Mouse (Mus musculus) forebrain, embryonic 13.5 days (tissue): ENCODE measurements around the gene Plau. TPM values are rescaled to one million over a fixed set of nuclear protein-coding genes. Genes with fewer than 3 reads are reported as not detected.

ENCODE experiments used
- ATAC-seq: fragments of 200-750 bp; cut with Nextera tagmentation; 2 replicates; pipeline ENCODE4 v1.8.0; 2017
- H3K27ac ChIP-seq: fragments of 300-500 bp; sonication (generic); 2 replicates; pipeline ENCODE4 v1.5.1; 2015; ENCODE audit warnings: inconsistent platforms, mild to moderate bottlenecking, moderate library complexity
- H3K27me3 ChIP-seq: fragments of 300-500 bp; sonication (generic); 2 replicates; pipeline ENCODE4 v1.6.1; 2015; ENCODE audit warnings: mild to moderate bottlenecking, inconsistent platforms
- H3K36me3 ChIP-seq: fragments of 300-500 bp; sonication (generic); 2 replicates; pipeline ENCODE4 v1.6.1; 2015; ENCODE audit warnings: mild to moderate bottlenecking, inconsistent platforms; ENCODE audit not compliant: poor library complexity, severe bottlenecking
- H3K4me1 ChIP-seq: fragments of 300-500 bp; sonication (generic); 2 replicates; pipeline ENCODE4 v1.6.1; 2015; ENCODE audit warnings: inconsistent platforms
- H3K4me2 ChIP-seq: fragments of 300-500 bp; sonication (generic); 2 replicates; pipeline ENCODE4 v1.6.1; 2015; ENCODE audit warnings: inconsistent platforms, mild to moderate bottlenecking, moderate library complexity
- H3K4me3 ChIP-seq: fragments of 300-500 bp; sonication (generic); 2 replicates; pipeline ENCODE4 v1.5.1; 2015; ENCODE audit warnings: mild to moderate bottlenecking, inconsistent platforms
- H3K9ac ChIP-seq: fragments of 300-500 bp; sonication (generic); 2 replicates; pipeline ENCODE4 v1.6.1; 2015; ENCODE audit warnings: mild to moderate bottlenecking, inconsistent platforms
- H3K9me3 ChIP-seq: fragments of 300-500 bp; sonication (generic); replicated peaks from 2 replicates; pipeline ENCODE4 v1.6.1; 2016; ENCODE audit warnings: inconsistent platforms
- WGBS: fragments of 180-500 bp; shearing (Covaris S2); methylation state at CpG from one replicate; pipeline ENCODE4 v1.1.7; 2015; 5-methylcytosine and 5-hydroxymethylcytosine counted together
- polyA plus RNA-seq: library from polyadenylated mRNA; unstranded; fragments of >200 nt; fragmentation: Nextera tagmentation; extraction: Ambion mirVana; gene quantifications from 2 replicates; pipeline ENCODE4 v1.2.1, GENCODE M21; 2015

Gene Plau
- polyA plus RNA-seq, 1 experiment from 2014 or later = 0.27 TPM

DNA sequence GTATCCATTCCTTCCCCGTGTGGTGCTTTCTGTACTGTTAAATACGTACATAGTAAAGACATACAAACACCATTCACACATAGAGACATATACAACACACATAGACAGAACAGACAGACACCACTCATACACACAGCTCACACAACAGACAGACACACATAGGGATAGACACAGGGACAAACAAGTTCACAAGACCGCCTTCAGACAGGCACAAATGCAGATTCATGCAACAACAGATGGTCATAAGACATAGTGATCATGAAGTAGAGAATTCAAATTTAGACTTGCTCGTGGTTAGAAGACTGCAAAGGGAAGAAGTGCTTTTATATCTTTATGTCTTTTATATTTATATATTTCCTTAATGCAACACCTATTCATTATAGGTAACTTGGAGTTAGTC, 2.9 kb upstream of the Plau start:
- Histone ChIP-seq H3K4me1 (peaks cover 7% of the 10 kb centered on the region; the same call in 1 of the 2 replicates), H3K27me3 (peaks cover 5% of the 10 kb centered on the region; the same call in 1 of the 2 replicates), H3K9me3 (no peaks in the 10 kb centered on the region), H3K9ac (no peak overlapping the region), H3K4me3 (no peak overlapping the region), H3K36me3 (no peaks in the 10 kb centered on the region), H3K4me2 (no peak overlapping the region), H3K27ac (no peak overlapping the region)
- ATAC-seq = no peak
- 87% methylated on average over 4 of the region's 4 CpGs for WGBS

DNA sequence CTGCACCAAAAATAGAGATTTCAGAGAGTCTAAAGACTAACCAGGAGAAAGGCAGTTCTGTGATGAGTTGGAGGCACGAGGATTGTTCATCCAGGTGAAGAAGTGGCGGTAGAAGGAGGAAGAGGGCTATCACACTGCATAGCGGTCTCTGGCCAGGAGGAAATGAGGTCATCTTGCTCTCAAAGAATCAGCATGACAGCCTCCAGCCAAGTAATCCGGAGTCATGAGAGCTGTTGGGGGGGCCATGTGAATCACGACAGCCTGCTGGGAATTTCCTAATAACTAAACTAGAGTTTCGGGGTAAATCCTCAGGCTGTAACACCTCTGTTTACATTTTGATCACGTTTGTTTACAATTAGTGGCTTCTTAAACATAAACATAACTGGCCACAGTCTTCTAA, 2.3 kb upstream of the Plau start:
- H3K9ac ChIP-seq = no peak overlapping the region
- H3K36me3 ChIP-seq = no peaks in the 10 kb centered on the region
- H3K27me3 ChIP-seq = peaks cover 5% of the 10 kb centered on the region; the same call in 1 of the 2 replicates
- WGBS = 70% methylated on average over 7 of the region's 7 CpGs
- H3K4me1 ChIP-seq = peaks cover 7% of the 10 kb centered on the region; the same call in 1 of the 2 replicates
- no peaks in the 10 kb centered on the region for H3K9me3 ChIP-seq
- no peak for ATAC-seq
- H3K27ac ChIP-seq = no peak overlapping the region
- no peak overlapping the region for H3K4me3 ChIP-seq
- H3K4me2 ChIP-seq = no peak overlapping the region

DNA sequence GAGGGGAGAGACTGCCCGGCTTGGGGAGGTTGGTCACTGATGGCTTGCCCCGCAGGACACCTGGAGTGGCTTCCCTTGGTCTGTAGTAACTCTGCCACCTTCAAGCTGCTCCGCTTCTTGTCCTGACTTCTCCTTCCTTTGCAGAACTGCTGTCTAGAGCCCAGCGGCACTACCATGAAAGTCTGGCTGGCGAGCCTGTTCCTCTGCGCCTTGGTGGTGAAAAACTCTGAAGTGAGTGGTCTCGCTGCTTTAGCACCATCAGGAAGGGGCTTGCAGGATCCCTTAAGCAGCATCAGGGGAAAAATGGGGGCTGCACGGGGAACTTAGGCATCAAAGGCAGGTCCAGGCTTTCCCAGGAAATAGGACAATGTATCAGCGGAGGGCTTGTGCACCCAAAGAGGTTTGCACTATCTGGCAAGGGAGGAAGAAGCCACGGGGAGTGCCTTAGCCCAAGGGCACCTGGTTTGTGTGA, 481 bp downstream of the Plau start:
- peaks cover 7% of the 10 kb centered on the region; the same call in 1 of the 2 replicates for H3K4me1 ChIP-seq
- no peak for ATAC-seq
- WGBS = 7% methylated on average over 10 of the region's 10 CpGs

DNA sequence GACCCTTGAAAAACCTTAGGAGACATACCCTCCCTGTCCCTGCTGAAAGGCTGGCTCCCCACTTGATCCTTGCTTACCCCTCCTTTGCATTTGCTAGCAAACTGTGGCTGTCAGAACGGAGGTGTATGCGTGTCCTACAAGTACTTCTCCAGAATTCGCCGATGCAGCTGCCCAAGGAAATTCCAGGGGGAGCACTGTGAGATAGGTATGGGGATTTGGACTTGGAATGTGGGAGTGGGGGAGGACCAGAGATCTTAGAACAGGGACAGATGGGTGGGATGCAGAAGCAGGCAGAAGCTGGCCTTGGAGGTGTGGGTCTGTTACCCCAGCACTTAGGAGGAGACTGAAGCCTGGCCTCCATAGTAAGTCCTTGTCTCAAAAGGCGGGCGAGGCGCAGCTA, 1.2 kb downstream of the Plau start:
- Histone ChIP-seq H3K9ac (no peak overlapping the region), H3K4me2 (no peak overlapping the region), H3K27ac (no peak overlapping the region)

More for the DNA sequence above, 481 bp downstream of the Plau start:
- Histone ChIP-seq H3K27ac (no peak overlapping the region), H3K27me3 (peaks cover 5% of the 10 kb centered on the region; the same call in 1 of the 2 replicates), H3K36me3 (no peaks in the 10 kb centered on the region), H3K4me2 (peak overlapping the region; percentile 95), H3K9me3 (no peaks in the 10 kb centered on the region), H3K9ac (peak overlapping the region; percentile 75), H3K4me3 (peak overlapping the region; percentile 53)

DNA sequence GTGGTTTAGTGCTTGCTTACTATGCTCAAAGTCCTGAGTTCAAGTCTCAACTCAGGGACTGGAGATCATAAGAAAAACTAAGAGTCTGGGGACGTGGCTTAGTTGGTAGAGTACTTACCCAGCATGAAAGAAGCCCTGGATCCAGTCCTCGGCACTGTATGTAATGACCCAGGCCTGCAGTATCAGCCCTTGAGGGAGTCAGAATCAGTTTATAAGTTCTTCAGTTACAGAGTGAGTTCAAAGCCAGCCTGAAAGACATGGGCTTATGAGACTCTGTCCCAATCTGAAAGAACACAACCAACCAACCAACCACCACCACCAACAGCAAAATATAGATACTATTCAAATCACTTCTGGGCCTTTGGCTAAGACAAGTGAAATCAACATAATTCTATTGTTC, 5.1 kb downstream of the Plau start:
- peaks cover 7% of the 10 kb centered on the region; the same call in 1 of the 2 replicates for H3K4me1 ChIP-seq
- H3K36me3 ChIP-seq = no peaks in the 10 kb centered on the region
- peaks cover 5% of the 10 kb centered on the region; the same call in 1 of the 2 replicates for H3K27me3 ChIP-seq
- ATAC-seq = no peak
- no peak overlapping the region for H3K27ac ChIP-seq
- no peaks in the 10 kb centered on the region for H3K9me3 ChIP-seq
- no peak overlapping the region for H3K4me2 ChIP-seq
- WGBS = 89% methylated on average over 2 of the region's 2 CpGs
- H3K4me3 ChIP-seq = no peak overlapping the region
- H3K9ac ChIP-seq = no peak overlapping the region

More for the DNA sequence above, 1.2 kb downstream of the Plau start:
- Histone ChIP-seq H3K36me3 (no peaks in the 10 kb centered on the region), H3K4me3 (no peak overlapping the region), H3K4me1 (peaks cover 7% of the 10 kb centered on the region; the same call in 1 of the 2 replicates), H3K27me3 (peaks cover 5% of the 10 kb centered on the region; the same call in 1 of the 2 replicates), H3K9me3 (no peaks in the 10 kb centered on the region)
- 78% methylated on average over 7 of the region's 7 CpGs for WGBS
- no peak for ATAC-seq

DNA sequence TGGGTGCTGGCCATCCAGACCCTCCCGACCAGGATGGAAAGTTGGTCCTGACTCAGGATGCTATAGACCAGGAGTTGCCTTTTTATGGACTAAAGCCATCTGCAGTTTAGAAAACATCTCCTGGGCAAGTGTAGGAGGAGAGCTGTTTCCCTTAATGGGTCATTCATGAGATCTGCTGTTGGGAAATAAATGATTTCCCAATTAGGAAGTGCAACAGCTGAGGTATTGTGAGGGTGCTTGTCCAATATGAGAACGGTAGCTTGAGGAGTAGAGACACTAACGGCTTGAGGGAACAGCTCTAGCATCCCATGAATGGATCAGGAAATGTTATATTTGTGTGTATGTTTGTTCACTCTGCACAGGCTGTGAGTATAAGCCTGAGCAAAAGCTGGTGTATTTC, 6.2 kb downstream of the Plau start:
- ATAC-seq = no peak
- Histone ChIP-seq H3K4me3 (no peak overlapping the region), H3K9me3 (no peaks in the 10 kb centered on the region), H3K4me2 (no peak overlapping the region), H3K9ac (no peak overlapping the region), H3K4me1 (no peaks in the 10 kb centered on the region), H3K27ac (no peak overlapping the region), H3K27me3 (peaks cover 3% of the 10 kb centered on the region; the same call in 1 of the 2 replicates), H3K36me3 (no peaks in the 10 kb centered on the region)
- WGBS = 73% methylated on average over 3 of the region's 3 CpGs

DNA sequence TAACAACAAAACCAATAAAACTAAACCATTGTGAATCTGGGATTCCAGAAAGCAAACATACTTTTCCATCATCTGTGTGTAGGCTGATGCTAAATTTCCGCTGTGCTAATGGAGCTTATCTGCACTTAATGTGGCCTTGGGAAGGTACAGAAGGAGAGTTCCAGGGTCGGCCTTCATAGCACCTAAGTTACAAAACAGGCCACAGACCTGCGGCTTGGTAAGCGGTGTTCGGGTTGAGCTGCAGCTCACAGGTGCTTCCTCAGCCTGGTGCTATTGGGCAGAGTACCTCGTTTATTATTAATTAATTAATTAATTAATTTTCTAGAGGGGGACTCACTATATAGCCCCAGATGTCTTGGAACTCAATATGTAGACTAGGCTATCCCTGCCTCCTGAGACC, 7.7 kb downstream of the Plau start:
- Histone ChIP-seq H3K4me1 (no peaks in the 10 kb centered on the region), H3K4me2 (no peak overlapping the region), H3K36me3 (no peaks in the 10 kb centered on the region), H3K9ac (no peak overlapping the region), H3K4me3 (no peak overlapping the region), H3K9me3 (no peaks in the 10 kb centered on the region), H3K27ac (no peak overlapping the region), H3K27me3 (no peaks in the 10 kb centered on the region; the same call in 1 of the 2 replicates)
- no peak for ATAC-seq
- 92% methylated on average over 6 of the region's 6 CpGs for WGBS

DNA sequence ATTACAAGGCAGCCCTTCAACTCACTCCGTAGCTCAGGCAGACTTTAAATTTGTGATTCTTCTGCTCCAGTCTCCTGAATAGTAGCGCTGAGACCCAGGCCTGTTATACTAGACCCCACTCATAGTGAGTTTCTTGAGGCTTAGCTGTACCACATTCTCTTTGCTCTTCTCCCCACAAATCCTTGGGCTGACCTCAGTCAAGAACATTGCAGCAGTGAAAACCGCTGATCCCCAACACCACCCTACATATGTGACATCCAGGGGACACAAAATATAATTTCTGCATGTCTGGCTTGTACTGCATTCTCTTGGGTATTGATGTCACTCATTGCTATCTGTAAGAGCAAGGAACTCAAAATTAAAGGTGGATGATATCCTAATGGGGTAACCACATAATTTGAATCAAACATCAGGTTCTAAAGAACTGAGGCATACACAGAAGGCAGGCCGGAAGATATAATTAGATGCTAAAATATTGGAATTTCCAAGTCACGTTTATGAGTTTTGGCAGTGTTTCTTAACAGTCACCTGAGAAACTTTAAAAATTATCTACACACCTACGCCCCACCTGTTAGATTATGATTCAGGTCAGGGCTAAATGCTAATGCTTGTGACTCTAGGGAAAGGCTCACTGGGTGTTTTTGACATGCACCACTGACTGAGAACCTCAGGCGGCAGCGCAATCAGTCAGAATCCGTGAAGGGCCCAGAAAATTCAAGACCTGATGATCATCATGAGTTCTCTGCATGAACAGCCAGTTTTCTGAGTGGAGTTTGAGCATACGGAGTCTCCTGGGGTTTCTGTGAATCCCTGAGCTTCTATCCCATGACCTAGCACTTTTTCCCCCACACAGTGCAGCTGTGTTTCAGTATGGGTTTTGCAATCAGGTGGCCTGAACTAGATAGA, 8.5 kb downstream of the Plau start:
- Histone ChIP-seq H3K27ac (no peak overlapping the region), H3K4me1 (no peaks in the 10 kb centered on the region), H3K9me3 (no peaks in the 10 kb centered on the region), H3K4me2 (no peak overlapping the region), H3K27me3 (no peaks in the 10 kb centered on the region; the same call in 1 of the 2 replicates), H3K9ac (no peak overlapping the region), H3K4me3 (no peak overlapping the region), H3K36me3 (no peaks in the 10 kb centered on the region)
- 90% methylated on average over 10 of the region's 10 CpGs for WGBS
- no peak for ATAC-seq

DNA sequence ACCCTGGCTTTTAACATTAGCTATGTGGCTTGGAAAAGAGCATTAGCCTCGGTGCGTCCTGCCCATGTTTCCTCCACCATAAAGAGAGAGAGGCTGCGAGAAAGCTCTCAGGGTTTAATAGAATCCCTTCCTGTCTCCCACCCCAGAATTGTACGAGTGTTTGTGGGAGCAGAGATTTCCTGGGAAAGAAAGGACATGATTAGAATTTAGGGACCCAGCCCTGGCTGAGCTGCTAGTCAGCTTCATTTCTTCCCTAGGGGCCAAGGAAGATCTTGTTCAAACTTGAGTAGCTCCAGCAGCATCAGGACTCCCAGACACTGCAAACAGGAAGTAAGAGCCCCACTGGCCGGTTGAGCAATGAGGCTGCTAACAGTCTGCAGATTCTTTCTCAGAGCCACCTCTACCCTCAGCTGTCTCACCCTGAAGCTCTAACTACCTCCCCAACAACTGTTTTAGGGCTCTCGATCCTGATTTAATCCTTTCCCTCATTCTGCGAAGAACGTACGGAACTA, 9.2 kb downstream of the Plau start:
- H3K9ac ChIP-seq = no peak overlapping the region
- no peak overlapping the region for H3K4me3 ChIP-seq
- no peak for ATAC-seq
- H3K27ac ChIP-seq = no peak overlapping the region
- H3K9me3 ChIP-seq = no peaks in the 10 kb centered on the region
- WGBS = 80% methylated on average over 9 of the region's 9 CpGs
- H3K4me2 ChIP-seq = no peak overlapping the region
- no peaks in the 10 kb centered on the region for H3K36me3 ChIP-seq
- H3K4me1 ChIP-seq = no peaks in the 10 kb centered on the region
- H3K27me3 ChIP-seq = no peaks in the 10 kb centered on the region; the same call in 1 of the 2 replicates

DNA sequence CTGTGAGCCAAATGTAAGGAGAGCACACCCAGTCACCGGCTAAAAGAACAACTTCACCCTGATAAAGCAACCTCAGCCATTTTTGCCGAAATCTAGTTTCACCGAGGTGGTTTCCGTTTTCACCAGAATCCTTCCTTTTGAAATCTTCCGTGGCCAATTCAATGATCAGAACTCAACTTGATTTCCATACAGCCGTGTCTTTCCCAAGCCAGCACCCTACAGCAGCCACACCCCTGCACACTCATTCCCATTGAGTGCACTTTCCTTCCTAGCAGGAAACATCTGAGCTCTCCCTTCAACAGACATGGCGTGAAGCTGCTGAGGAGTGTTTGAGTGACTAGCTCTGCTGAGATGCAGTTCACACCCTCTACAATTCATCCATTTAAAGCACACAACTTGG, 9.8 kb downstream of the Plau start:
- Histone ChIP-seq H3K9me3 (no peaks in the 10 kb centered on the region), H3K4me2 (no peak overlapping the region), H3K4me1 (no peaks in the 10 kb centered on the region), H3K27ac (no peak overlapping the region), H3K9ac (no peak overlapping the region), H3K4me3 (no peak overlapping the region), H3K36me3 (no peaks in the 10 kb centered on the region), H3K27me3 (no peaks in the 10 kb centered on the region; the same call in 1 of the 2 replicates)
- WGBS = 82% methylated on average over 7 of the region's 7 CpGs
- ATAC-seq = no peak

DNA sequence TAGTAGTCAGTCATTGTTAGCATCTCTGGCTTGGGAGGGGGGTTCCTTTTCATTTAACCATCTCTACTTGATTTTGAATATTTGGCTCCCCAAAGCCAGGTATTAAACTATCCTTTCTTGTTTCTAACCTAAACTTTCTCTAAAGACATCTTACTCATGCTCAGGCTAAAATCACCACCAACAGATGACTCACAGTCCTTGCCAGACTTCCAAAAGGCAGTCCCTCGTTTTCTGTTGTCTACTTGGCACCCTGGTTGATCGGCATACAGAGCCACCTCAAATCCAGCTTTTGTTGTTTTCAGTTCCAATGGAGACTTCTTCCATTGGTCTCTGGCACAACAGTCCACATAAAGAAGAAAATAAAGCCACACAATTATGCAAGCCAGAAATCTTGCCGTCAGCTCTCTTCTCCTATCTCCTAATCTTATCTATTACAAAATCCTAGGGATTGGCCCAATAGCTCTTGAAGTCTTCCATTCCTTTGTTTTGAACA, 11.2 kb downstream of the Plau start:
- WGBS = 75% methylated on average over 3 of the region's 3 CpGs
- H3K4me3 ChIP-seq = no peak overlapping the region
- H3K4me2 ChIP-seq = no peak overlapping the region
- H3K27ac ChIP-seq = no peak overlapping the region
- no peaks in the 10 kb centered on the region for H3K36me3 ChIP-seq
- no peaks in the 10 kb centered on the region for H3K9me3 ChIP-seq
- no peaks in the 10 kb centered on the region for H3K4me1 ChIP-seq
- no peaks in the 10 kb centered on the region; the same call in 1 of the 2 replicates for H3K27me3 ChIP-seq
- H3K9ac ChIP-seq = no peak overlapping the region
- ATAC-seq = no peak

DNA sequence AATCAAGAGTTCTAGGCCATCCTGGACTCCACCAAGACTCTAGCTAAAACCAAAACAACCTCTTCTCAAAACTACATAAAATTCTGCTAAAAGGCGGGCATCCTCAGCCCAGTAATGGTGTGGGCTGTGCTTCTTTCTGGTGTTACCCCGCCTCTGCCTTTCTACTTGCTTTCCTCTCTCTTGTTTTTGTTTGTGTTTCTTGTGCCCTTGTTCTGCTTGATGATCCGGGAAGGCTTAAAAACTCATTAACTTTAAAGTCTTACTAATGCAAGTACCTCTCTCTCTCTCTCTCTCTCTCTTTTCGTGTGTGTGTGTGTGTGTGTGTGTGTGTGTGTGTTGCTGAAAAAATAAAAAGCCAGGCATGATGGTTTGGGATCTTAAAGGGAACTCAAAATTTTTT, 13.3 kb downstream of the Plau start:
- Histone ChIP-seq H3K36me3 (no peaks in the 10 kb centered on the region), H3K27me3 (no peaks in the 10 kb centered on the region; the same call in 1 of the 2 replicates), H3K9me3 (no peaks in the 10 kb centered on the region), H3K4me2 (no peak overlapping the region), H3K9ac (no peak overlapping the region), H3K4me1 (no peaks in the 10 kb centered on the region), H3K4me3 (no peak overlapping the region), H3K27ac (no peak overlapping the region)
- ATAC-seq = no peak
- WGBS = 76% methylated on average over 4 of the region's 4 CpGs
